Mouse (Mus musculus): ENCODE measurements at regions not wholly inside any gene's neighbourhood (a gene's known extent, or its start where the extent isn't known, plus 50 kb on each side); places are given as distances from the start of the nearest gene placed in this dataset.

DNA sequence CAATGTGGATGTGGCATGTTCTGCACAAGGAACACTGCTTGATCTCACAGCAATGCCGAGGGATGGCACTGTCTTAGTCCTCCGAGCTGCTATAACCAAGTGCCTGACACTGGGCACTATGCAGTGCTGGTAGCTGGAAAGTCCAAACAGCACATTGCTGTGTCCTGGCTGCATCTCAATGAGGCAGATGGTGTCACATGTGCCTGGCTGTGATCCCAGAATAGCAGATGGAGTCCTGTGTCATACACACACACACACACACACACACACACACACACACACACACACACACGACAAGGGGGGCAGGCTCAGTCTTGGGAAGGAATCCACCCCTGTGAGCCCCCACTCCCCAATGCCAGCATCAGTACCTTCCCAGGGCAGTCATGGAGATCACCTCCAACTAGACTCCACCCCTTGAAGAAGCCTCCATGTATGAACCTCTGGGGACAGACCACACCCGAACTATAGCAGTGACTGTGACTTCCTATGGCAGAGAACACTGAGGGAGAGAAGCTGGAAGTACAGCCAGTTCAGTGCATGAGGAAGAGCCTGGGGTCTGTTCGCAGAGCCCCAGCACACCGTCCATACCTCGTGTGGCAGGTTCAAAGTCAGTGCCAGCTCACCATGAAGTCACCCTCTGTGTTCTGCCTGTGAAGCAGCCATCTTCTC lies 160.3 kb downstream of the Cryba4 start:
- DNase-seq (ENCODE audit: low read depth, low spot score) = no peak

DNA sequence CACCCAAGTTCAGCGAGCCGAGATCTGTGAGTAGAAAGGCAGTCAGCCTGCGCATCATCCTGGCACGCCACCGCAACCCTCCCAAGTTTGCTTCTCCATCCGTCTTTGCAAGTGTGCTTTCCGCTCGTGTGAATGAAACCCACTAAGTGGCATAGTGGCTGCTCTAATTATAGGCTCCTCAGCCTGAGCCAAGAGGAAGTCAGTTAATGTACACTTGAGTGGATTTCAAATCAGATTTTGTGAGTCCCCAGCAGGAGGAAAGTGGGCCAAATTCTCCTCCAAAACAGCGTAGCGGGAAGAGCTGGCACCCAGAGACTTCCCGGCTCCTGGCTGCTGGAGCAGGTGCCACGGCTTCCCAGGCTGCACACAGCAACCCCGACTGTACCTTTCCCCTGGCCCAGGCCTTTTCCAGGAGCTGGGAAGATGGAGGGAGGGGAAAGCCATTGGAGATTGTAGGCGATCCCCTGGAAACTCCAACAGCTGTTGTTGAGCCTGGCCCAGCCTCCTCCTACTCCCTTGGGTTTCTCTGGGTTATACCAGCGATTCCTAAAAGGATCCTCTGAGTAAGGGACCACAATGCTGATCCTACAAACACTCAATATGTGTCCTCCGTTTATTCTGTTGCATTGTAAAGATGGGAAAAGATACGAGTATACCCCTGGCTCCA lies 158.3 kb downstream of the Cryba4 start:
- DNase-seq (ENCODE audit: low read depth, low spot score) = no peak

DNA sequence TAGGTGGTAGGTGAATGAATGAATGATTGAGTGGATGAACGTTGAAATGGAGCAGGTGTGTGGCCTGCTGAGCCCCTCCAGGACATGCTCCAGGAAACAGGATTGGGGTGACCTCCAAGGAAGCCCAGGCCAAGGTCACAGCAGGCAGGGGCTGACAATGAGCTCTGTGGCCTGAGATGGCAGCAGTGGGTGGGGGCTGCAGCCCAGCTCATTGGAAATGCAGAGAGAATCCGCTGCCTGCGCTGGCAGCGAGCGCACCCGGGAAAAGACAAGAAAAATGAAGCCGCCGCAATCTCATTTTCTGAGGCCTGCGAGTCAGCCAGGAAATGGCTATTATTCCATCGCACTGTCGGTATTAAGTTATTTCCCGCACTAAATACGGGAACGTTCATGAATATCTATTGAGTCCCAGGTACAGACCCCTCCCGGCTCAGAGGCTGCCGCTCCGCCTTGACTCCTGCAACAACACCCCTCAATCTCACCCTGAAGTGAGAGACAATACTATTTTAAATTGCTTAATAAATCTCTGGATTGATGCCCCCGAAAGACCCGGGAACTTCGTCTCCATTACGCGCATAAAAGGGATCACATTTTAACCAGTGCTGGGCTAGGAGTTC lies 153.7 kb downstream of the Cryba4 start:
- DNase-seq (ENCODE audit: low read depth, low spot score) = no peak

DNA sequence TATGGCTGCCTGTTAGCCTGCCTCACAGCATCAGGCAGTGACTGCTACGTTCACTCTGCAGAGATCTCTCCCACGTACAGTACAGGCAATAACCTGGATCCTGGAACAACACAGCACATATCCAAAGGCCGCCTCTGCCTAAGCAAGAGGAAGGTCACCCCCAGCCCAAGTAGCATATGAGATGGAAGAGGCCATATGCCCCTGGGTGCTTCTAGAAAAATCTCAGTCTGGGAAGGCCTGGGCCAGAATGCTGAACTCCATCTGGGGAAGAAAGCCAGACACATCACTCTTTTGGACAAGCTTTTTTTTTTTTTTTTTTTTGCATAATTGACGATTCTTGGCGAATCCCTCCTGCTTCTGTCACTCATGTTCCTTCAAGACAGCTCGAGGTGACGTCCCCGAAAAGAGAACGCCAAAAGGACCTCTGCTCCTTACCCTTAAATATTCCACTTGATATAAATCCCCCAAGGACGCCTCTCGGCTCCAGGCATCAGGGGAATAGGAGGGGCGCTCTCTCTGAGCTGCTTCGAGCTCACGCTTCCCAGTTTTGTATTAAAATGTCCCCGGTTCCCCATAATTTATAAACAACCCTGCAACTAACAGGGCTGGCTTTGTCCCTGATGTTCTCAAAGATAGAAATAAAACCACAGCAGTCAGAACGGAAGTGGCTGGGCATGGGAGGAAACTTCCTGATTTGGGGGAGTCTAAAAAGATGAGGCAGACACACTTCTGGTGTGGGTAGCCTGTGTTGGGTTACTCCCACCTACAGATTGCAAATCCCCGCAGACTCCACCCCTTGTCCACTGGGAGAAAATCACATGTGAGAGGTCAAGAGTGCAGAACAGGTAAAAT lies 150.4 kb downstream of the Cryba4 start:
- no peak for DNase-seq (ENCODE audit: low read depth, low spot score)

DNA sequence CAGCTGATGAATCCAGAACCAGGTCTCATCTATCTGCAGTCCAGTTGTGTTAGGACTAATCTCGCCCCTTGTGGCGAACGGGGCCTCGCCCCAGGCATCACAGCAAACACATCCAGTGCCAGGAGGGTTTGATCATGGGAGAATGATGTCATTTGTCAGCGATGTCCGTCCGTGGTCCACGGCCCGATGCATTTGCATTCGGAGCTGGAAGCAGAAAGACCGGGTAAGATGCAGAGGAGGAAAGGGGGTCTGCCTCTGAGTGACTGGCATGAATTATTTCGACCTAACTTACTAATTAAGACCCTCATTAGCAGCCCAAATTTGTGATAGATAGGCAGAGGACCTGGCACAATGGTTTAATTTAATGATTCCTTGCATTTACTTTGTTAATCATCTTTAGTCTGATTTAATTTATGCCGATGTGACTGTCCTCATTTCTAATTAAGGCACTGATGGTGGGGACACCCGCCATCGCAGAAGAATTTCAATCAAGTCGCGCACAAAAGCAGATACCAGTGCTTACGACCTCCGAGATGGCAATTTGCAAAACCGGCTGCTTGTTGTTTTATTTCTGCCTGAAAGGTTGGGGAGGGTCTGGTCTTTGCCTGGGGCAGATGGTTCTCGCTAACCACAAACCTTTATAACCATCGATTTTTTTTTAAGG lies 141.9 kb downstream of the Cryba4 start:
- DNase-seq (ENCODE audit: low read depth, low spot score) = no peak

DNA sequence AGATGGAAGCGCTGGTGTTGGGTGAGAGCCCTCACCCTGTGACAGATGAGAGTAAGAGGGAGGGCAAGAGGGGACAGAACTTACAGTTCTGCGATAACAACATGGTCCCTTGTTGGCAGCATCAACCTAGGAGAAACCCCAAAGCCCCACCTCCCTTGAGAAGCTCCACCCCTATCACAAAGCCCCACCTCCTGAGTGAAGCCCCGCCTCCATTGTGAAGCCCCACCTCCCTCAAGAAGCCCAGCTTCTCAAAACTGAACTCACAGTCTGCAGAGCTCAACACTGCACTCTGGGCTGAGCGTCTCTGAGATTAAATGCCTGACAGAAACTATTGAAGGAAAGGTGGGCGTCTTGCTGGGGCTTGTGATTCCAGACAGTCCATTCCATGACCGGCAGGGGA lies 131.6 kb downstream of the Cryba4 start:
- no peak for DNase-seq (ENCODE audit: low read depth, low spot score)

DNA sequence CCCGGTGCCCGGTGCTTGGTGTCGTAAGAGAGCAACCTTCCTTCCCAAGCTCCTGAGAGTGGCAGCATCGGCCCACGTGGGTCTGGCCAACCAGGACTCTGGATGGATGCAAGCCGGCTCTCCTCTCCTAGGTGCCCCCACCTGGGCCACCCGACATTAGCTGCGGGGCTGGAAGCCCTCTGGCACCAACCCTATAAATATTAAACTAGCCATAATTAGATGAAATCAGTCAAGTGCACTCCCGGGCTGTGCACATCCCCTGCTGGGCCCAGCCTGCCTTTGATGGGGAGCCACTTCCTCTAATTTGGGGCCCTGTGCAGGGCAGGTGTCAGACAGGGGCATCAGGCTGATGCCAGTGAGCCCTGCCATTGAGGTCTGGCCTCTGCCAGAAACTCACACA lies 130.8 kb downstream of the Cryba4 start:
- DNase-seq (ENCODE audit: low read depth, low spot score) = no peak

DNA sequence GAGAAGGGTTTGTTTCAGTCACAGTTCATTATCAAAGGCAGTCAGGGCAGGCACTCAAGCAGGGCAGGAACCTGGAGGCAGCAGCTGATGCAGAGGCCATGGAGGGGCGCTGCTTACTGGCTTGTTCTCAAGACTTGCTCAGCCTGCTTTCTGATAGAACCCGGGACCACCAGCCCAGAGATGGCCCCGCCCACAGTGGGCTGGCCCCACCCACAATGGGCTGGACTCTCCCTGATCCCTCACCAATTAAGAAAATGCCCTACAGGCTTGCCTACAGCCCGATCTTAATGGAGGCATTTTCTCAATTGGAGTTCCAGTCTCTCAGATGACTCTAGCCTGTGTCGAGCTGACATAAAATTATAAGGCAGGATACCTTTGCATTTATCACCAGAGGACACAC lies 129.7 kb downstream of the Cryba4 start:
- DNase-seq (ENCODE audit: low read depth, low spot score) = no peak

DNA sequence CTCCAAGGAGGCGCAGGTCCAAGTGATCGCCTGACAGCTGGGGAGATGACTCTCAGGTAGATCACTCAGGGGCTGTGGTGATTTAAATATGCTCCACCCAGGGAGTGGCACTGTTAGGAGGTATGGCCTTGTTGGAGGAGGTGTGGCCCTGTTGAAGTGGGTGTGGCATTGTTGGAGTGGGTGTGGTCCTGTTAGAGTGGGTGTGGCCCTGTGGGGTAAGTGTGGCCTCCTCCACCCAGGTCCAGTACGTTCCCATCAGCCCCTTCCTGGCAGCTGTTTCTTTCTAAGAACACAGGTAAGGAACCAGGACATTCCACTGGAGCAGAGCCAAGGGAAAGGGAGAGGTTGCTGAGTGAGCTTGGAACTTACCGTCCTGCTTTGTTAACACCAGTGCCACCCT lies 125.1 kb downstream of the Cryba4 start:
- DNase-seq (ENCODE audit: low read depth, low spot score) = no peak

DNA sequence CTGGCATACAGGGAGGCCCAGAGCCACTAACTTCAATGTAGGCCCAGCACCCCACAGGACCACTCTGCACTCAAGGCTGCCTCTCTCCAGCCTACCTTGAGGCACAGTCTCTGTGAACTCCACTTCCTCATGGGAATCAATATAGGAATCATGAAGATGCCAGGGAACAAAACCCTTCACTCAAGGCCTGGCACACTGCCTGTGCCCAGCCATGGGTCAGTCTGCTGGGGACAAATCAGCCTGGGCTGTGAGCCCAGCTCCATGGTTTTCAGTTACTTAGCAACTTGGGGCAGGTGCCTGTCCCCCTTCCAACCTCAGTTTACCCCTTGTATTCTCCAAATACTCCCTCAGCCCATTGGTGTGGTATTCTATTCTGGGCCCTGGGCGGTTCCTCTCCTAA lies 119.6 kb downstream of the Cryba4 start:
- no peak for DNase-seq (ENCODE audit: low read depth, low spot score)

DNA sequence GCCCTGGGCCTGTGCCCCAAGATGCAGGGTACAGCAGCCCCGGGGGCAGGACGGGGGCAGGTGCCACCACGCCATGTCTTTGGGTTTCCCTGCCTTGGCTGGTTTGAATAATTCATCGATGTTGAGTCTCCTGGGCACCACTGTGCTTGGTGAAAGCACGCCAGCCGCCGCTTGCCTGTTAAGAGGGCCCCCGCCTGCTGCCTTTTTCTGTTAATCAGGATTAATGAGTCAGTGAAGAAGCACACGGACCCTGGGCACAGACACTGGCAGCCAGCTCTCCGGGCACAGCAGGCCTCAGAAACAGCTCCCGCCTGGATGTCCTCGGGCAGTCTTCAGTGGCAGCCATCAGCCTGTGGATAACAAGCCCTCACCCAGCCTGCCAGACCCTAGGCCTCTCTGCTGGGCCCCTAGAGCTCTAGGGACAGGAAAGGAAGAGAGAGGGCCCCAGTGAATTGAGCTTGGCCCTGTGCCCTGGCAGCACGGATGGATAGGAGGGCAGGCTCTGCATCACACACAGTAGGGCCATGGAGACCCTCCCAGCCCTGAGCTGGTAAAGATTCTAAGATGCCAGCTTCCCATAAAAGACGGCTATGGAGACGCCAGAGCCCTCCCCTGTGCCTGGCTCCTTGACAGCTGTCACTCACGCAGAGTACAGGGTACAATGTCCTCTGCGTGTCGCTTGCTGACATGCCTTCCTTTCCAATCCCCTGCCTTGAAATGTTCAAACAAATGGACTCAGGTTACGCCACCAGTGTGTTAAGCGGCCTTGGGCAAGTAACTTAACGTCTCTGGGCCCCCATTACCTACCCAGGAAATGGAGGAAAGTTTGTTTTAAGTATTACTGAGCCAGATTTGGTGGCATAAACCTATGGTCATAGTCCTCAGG lies 118.4 kb downstream of the Cryba4 start:
- no peak for DNase-seq (ENCODE audit: low read depth, low spot score)

DNA sequence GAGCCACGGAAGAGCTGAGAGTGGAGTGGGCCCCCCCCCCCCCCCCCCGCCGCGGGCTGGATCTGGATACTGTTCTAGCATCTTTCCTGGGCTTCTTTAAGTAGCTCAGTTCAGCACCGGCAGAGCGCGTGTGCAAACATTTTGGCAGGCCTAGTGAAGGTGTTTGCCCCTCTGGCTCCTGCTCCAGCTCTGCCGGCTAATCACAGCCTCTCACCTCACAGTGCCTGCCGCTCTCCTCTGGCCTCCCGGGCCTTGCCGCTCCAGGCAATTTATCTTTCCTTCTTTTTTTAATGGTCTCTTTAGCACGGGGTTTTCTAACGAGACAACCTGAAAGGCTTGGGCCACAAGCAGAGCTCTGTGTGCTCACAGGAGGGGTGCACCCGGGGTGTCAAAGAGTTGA lies 115.7 kb downstream of the Cryba4 start:
- no peak for DNase-seq (ENCODE audit: low read depth, low spot score)

DNA sequence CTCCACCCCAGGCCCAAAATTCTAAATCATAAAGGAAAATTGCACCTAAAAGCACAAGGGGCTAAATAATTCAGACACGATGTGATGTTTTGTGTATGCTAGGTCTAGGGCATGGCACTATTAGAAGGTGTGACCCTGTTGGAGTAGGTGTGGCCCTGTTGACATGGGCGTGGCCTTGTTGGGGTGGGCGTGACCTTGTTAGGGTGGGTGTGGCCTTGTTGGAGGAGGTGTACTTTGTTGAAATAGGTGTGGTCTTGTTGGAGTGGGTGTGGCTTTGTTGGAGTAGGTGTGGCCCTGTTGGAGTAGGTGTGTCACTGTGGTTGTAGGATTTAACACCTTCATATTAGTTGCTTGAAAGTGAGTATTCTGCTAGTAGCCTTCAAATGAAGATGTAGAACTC lies 114.1 kb downstream of the Cryba4 start:
- DNase-seq (ENCODE audit: low read depth, low spot score) = no peak

DNA sequence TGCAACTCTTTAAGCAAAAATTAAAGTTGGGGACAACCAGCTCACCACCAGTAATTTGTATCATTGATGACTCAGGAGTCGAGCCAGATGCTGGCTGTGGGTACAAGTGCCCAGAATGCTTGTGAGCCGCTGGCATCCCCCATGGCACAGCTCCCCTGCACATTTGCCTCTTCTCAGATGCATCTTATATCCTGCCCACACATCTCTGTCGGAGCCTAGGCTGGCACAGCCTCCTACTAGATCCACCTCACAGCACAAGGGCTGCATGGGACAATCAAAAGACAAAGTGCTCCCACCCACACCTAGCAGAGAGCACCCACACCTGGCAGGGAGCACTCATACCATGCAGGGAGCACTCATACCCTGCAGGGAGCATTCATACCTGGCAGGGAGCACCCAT lies 109.6 kb downstream of the Cryba4 start:
- DNase-seq (ENCODE audit: low read depth, low spot score) = no peak

DNA sequence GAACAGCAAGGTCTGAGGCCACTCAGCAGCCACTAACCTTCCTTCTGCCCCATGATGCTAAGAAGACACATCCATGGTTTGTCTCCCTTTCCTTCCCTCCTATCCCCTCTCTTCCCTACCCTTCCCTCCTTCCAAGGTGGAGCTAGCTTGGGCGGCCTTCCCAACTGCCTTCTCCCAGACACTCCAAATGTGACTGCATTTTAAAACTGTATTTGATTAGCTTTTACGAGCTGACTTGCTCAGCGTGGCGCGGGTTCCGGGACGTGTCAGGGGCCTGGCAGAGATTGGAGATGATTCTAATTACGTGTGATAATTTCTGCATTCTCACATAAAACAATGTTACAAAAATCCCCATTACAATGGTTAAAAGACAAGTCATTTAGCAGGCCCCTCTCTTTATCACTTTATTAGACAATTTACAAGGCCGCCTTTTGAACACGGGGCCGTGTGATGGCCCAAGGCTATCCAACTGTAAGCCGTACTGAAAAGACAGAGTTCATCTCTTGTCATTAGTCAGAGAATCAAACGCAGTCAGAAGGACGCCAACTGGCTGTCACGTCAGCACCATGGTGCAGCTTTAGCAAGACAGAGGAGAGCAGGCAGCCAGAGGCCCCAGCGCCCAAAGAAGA lies 108.2 kb downstream of the Cryba4 start:
- no peak for DNase-seq (ENCODE audit: low read depth, low spot score)

DNA sequence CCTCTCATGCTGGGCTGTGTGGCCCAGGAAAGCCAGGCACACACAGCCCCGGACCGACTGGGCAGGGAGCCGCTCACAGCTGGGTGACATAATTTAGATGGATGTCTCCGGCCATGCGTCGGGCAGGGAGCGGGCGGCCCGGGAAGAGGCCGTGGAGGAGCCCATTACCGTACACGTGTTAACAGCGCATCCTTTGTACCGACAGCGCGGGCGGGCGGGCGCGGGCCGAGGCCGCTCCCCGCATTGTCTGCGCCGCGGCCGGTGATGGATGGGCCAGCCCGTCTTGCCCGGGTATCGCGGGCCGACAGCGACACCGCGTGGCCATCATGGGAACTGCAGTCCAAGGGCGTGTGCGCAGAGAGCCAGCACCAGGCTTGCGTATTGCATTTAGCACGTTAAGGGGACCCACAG lies 98.6 kb downstream of the Cryba4 start:
- peak; percentile 71 for DNase-seq (ENCODE audit: low read depth, low spot score)

DNA sequence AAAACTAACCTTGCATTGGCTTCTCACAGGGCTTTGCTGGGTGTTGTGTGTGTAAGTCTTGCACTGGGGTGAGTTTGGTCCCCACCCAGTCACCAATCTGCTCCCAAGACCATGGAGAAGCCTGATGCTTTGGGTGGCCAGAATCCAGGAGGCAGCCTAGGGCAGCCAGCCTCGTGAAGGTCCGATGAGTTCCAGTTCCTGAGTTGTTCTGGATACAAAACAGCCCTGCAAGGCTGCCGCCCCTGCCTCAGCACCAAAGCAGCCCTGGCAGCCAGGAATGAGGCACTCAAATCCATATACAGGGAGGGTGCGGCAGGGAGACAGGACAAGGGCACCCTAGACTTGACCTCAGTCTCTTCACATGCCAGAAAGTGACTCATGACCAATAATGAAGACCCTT lies 97.7 kb downstream of the Cryba4 start:
- DNase-seq (ENCODE audit: low read depth, low spot score) = no peak

DNA sequence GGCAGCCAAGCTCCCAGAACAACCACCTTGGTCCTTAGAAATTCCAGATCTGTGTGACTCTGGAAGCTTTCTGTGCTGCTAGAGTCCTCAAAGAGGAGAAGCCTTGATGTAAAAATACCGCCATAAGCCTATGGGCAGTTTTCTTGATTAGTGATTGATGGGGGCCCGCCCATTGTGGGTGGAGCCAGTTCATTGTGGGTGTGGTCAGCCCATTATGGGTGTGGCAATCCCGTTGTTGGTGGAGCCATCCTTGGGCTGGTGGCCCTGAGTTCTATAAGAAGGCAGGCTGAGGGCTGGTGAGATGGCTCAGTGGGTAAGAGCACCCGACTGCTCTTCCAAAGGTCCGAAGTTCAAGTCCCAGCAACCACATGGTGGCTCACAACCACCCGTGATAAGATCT lies 97.3 kb downstream of the Cryba4 start:
- DNase-seq (ENCODE audit: low read depth, low spot score) = no peak

DNA sequence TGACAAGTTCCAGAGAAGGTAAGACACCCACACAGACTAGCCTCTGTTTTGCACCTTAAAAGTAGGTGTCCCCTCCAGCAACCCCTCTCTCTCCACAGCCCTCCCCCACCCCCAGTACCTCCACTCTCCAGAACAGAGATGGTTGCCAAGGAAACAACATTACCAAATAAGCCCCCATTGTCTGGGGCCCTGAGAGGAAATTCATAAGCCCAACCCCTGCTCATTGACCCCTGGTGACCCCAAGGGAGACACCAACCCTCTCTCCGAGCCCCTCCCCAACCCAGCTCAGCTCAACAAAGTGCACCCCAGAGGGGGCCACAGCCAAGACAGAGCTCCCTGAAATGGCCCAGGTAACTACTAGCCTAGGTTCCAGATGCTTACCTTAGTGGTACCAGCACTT lies 96.3 kb downstream of the Cryba4 start:
- DNase-seq (ENCODE audit: low read depth, low spot score) = no peak

DNA sequence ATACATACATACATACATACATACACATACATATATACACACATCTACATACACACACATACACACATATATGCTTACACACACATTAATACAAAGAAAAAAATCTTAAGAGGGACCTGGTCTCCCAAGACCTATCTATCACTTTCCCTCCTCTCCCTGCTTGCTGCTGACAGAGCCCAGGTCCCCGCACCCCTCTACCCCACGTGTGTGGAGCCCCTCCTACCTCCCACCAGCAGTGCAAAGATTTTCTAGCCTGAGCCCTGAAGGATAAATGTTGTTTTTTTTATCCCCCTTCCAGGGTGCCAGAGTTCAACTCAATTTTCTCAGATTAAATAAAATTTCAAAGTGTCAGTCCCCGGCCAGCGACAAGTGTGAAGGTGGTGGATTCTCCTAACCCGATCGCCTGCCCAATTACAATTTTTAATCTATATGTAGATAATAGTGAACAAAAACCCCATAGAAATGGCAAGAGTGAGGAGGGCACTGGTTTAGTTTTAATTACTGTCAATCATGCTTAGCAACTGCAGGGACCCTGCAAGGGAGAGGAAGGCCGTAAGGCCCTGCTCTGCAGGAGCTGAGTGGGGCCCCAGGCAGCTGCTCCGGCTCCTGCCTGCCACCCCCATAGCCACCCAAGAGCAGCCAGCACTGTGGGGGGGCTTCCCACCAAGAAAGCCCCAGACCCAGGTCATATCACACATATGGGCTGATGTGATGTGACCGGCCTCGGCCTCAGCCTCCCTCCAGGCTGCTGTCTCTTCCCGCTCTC lies 85.7 kb downstream of the Cryba4 start:
- no peak for DNase-seq (ENCODE audit: low read depth, low spot score)
